Mouse (Mus musculus): Measurements from ENCODE around the gene Nek6.

Gene Nek6

GRCm38 (mm10) chr2:38511487-38512307 is at the start of gene Nek6:
TSS of gene Nek6 (plus strand) at chr2:38511643.
- DNase-seq (ENCODE audit: low spot score): no peak

GRCm38 (mm10) chr2:38462323-38462722 is 49.1 kb upstream of the Nek6 start:
- DNase-seq (ENCODE audit: low spot score): no peak

DNA sequence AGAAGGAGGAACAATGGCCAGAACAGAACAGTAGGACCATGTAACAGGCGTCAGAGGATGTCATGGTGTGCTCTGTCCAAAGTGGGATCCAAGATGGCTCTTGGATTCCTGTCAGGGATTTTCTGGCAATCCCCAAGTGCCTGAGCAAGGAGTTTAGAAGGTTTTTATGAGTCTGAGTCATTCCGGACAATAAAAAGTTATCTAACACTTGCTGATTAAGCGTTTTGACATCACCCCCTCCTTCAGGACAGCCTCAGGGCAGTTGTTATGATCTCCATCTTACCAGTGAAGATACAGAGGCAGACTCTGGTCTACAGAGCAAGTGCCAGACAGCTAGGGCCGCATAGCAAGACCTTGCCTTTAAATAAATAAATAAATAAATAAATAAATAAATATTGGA is 42.6 kb upstream of the Nek6 start:
- DNase-seq (ENCODE audit: low spot score): no peak

GRCm38 (mm10) chr2:38471745-38472144 is 39.7 kb upstream of the Nek6 start:
- DNase-seq (ENCODE audit: low spot score): no peak

DNA sequence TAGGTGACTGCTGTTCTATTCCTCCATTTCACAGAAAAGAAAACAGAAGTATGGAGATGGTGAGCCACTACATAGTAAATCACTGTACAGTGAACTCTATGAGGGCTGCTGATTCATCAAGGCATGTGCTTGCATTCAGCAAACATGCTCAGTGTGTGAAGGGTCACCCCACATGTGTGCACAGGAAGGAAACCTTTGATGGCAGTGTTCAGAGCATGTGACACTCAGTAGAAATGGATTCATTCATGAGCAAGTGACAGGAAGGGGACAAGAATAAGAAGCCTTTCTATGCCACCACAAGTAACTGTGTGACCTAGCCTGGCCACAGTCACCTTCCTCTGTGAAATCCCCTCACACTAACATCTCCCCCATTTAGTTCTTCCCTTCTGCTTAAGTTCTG is 38.6 kb upstream of the Nek6 start:
- DNase-seq (ENCODE audit: low spot score): no peak

GRCm38 (mm10) chr2:38476871-38477496 is 34.5 kb upstream of the Nek6 start:
- DNase-seq (ENCODE audit: low spot score): no peak

DNA sequence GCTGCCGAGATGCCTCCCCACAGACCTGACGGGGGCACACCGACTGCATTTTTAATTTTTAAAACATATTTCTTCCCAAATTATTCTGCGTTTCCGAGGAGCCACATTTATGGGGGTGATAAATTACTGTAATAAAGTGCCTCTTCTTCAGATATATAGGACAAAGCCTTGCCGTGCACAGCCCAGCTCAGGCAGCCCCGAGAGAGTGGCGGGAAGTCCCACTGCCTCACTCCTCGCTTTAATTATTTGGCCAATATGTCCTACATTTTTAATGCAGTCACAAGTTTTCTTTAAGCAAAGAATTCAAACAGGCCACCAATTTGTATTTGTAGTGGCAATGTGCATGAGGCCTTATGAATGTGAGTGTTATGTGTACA is 34.0 kb upstream of the Nek6 start:
- DNase-seq (ENCODE audit: low spot score): no peak

DNA sequence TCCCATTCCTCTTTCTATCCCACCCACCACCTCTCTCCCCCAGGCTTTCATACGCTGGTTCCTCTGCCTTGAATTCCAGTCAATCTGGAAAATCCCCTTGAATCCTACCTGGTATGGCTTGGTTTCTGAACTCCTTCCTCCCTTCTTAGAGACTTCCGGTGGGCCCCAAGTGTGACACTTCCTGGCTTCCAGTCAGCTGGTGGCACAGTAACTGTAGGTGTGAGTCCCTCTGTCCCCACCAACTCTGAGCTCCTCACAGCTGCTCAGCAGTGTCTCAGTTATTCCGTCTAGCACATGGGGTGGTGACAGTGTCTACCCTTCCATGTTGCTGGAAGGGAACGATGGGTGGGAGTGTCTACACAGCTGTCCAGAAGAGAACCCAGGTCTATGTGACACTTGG is 32.8 kb upstream of the Nek6 start:
- no peak for DNase-seq (ENCODE audit: low spot score)

- no peak for DNase-seq (ENCODE audit: low spot score)
Observed at GRCm38 (mm10) chr2:38479541-38479940, 31.9 kb upstream of the Nek6 start.

GRCm38 (mm10) chr2:38481166-38481778 is 30.2 kb upstream of the Nek6 start:
- no peak for DNase-seq (ENCODE audit: low spot score)

DNA sequence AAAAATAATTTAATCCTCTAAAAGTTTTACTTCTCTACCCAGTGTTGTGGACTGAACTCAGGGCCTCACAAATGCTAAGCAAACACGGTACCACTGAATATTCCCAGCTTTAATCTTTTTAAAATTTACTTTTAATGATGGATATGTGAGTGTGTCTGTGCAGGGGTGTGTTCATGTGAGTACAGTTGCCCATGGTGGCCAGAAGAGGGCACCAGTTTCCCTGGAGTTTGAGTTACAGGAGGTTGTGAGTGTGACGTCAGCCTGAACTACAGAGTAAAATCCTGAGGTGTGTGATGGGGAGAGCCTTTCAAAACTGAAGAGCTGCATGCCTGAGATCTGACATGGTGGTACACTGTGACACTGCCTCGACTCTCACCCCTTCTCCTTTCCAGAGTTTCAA is 29.3 kb upstream of the Nek6 start:
- no peak for DNase-seq (ENCODE audit: low spot score)

- no peak for DNase-seq (ENCODE audit: low spot score)
Observed at GRCm38 (mm10) chr2:38483058-38483704, 28.3 kb upstream of the Nek6 start.

DNA sequence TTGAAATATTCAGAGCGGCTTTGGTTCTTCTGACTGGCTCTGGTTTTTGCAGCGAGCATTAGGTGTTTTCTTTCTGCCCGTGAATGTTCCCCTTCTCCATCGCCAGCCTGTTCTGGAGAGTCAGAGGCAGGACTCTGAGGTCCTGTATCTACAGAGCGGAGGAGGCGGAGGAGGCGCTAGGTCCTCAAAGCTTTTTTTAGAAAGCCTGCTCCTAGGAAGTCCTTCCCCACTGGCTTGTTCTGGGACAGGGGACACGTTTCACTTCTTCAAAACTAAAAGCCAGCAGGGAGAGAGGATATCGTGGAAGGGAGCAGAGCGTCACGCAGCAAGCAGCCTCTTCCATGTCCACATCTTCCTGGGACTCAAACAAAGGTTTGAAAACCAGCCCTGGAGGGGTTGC is 26.9 kb upstream of the Nek6 start:
- no peak for DNase-seq (ENCODE audit: low spot score)

DNA sequence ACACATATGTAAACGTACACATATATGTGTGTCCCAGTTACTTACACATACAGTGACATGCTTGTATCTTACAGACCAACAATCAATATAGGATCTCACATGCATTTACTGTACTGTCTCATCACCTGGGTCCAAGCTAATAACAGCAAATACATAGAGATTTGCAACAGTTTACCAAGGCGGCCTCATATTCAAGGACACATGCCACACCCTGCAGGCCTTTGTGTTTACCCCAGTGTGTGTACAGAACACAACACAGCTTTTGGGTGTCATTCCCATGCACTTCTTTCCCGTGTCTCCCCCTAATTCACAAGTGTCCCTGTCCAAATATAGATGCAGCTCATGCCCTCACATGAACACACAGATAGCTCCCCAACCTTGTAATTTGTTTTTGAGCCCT is 26.0 kb upstream of the Nek6 start:
- no peak for DNase-seq (ENCODE audit: low spot score)

- peak; percentile 68 for DNase-seq (ENCODE audit: low spot score)
Observed at GRCm38 (mm10) chr2:38485957-38486931, 25.2 kb upstream of the Nek6 start.

- no peak for DNase-seq (ENCODE audit: low spot score)
Observed at GRCm38 (mm10) chr2:38497594-38497993, 13.8 kb upstream of the Nek6 start.

GRCm38 (mm10) chr2:38501606-38502005 is 9.8 kb upstream of the Nek6 start:
- DNase-seq (ENCODE audit: low spot score): no peak

DNA sequence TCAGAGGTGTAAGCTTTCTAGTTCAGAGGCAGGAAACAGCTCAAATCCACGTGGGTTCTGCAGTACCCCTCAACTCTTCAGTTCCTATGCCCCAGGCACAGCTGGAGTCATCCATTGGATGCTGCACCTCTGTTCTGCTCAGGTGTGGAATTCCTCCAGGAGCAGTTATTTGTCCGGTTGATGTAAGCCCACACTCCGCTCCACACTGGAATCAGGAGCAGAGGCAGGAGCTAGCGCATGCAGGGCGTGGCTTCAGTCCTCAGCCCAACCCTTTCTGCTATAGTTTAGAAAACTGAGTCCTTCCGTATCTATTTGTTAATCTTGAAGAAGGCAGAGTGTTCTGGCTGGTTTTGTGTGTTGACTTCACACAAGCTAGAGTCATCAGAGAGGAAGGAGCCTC is 9.3 kb upstream of the Nek6 start:
- DNase-seq (ENCODE audit: low spot score): no peak

- DNase-seq (ENCODE audit: low spot score): no peak
Observed at GRCm38 (mm10) chr2:38502747-38503146, 8.7 kb upstream of the Nek6 start.

DNA sequence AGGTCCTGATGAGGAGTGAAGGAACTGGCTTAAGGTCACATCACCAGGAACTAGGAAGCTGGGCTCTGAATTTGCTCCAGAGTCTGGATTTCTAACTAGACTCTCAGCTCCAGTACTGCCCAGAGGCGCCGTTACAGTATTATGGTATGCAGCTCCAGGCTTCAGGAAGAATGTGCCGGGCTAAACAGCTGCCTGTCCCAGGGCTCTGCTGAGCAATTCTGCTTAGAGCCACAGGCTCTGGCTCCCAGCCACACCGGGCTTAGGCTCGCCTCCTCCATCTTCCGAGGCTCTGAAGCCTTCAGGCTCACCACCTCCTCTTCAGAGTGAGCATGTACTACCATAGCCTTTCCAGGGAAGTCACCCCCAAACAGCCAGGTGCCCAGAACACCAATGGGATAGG is 7.1 kb upstream of the Nek6 start:
- DNase-seq (ENCODE audit: low spot score): no peak

DNA sequence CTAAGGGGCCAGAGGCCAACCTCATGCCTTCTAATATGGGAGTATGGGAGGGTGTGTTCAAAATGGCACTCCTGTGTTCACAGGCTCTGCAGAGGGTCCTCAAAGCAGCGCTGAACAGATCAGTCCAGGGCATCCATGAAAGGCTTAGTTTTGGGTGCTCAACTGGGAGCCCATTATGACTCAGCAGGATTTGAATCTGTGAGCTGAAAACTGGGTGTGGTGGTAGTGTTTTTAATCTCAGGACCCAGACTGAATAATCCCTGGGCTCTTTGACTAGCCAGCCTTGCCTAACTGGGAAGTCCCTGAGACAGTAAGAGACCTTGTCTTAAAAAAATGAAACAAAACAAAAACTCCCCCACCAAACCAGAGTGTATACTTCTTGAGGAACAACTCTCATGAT is 4.3 kb upstream of the Nek6 start:
- no peak for DNase-seq (ENCODE audit: low spot score)

Measured in ovary, adult 18-20 months (tissue).